Mouse (Mus musculus) liver, embryonic 14.5 days (tissue): ENCODE results near the gene Cdv3. TPM values are rescaled to one million over a fixed set of nuclear protein-coding genes. Genes with fewer than 3 reads are reported as not detected.

Experiments used
- ATAC-seq: fragments of 200-750 bp; cut with Nextera tagmentation; 2 replicates; pipeline ENCODE4 v1.8.0; 2017; ENCODE audit warnings: moderate number of reproducible peaks, mild to moderate bottlenecking, moderate library complexity; ENCODE audit not compliant: insufficient read depth
- DNase-seq, 3 experiments: peaks; one replicate each; pipeline ENCODE4 v3.0.0-alpha.2; 2012 to 2013; ENCODE audit warnings: low read depth in 3 of 3, low spot score in 3 of 3
- H3K27ac ChIP-seq: fragments of 300-500 bp; sonication (generic); 2 replicates; pipeline ENCODE4 v1.5.1; 2014; ENCODE audit warnings: moderate library complexity, mild to moderate bottlenecking, control low read depth, inconsistent platforms
- H3K27me3 ChIP-seq: fragments of 300-500 bp; sonication (generic); 2 replicates; pipeline ENCODE4 v1.6.1; 2014; ENCODE audit warnings: mild to moderate bottlenecking, low read length, moderate library complexity; ENCODE audit not compliant: control insufficient read depth, insufficient read depth
- H3K36me3 ChIP-seq: fragments of 300-500 bp; sonication (generic); replicated peaks from 2 replicates; pipeline ENCODE4 v1.6.1; 2014; ENCODE audit warnings: low read depth; ENCODE audit not compliant: control insufficient read depth, insufficient read depth
- H3K4me1 ChIP-seq, 2 experiments: fragments of 200-500 bp in 1 of 2; fragments of 300-500 bp in 1 of 2; sonication (generic) in 1 of 2; replicated peaks; 2 replicates each; pipeline ENCODE4 v1.6.1; 2012 to 2014; ENCODE audit warnings: antibody characterized with exemption in 1 of 2, inconsistent platforms in 1 of 2, low read length in 1 of 2; ENCODE audit not compliant: control insufficient read depth in 2 of 2, insufficient read depth in 2 of 2
- H3K4me2 ChIP-seq: fragments of 300-500 bp; sonication (generic); 2 replicates; pipeline ENCODE4 v1.6.1; 2014; ENCODE audit warnings: low read depth, mild to moderate bottlenecking, control low read depth, moderate library complexity
- H3K4me3 ChIP-seq, 2 experiments: fragments of 200-500 bp in 1 of 2; fragments of 300-500 bp in 1 of 2; sonication (generic) in 1 of 2; 2 replicates each; pipeline ENCODE4 v1.5.1; 2012 to 2014; ENCODE audit warnings: low read depth in 2 of 2, low read length in 2 of 2, mild to moderate bottlenecking in 2 of 2, control low read depth in 1 of 2, inconsistent platforms in 1 of 2, moderate library complexity in 1 of 2; ENCODE audit not compliant: insufficient read depth in 1 of 2
- H3K9ac ChIP-seq: fragments of 300-500 bp; sonication (generic); replicated peaks from 2 replicates; pipeline ENCODE4 v1.6.1; 2014; ENCODE audit warnings: mild to moderate bottlenecking, control low read depth, moderate library complexity
- H3K9me3 ChIP-seq: fragments of 300-500 bp; sonication (generic); 2 replicates; pipeline ENCODE4 v1.6.1; 2016; ENCODE audit warnings: low read length, mixed read lengths; ENCODE audit not compliant: control insufficient read depth
- CTCF ChIP-seq: IDR thresholded peaks from 2 replicates; pipeline ENCODE4 v1.5.1; 2016; ENCODE audit warnings: antibody characterized with exemption, low read depth, control low read depth
- EP300 ChIP-seq: IDR thresholded peaks from 2 replicates; pipeline ENCODE4 v1.6.1; 2016; ENCODE audit warnings: antibody characterized with exemption, low read depth
- WGBS: fragments of 180-500 bp; shearing (Covaris S2); extraction: QIAGEN DNeasy Blood & Tissue Kit; methylation state at CpG from one replicate; pipeline ENCODE4 v1.1.7; 2014; ENCODE audit not compliant: insufficient replicate concordance; 5-methylcytosine and 5-hydroxymethylcytosine counted together
- polyA plus RNA-seq, 2 experiments: library from polyadenylated mRNA; depleted of rRNA in 1 of 2; stranded (reverse) in 1 of 2; unstranded in 1 of 2; fragments of >200 nt; fragmentation: Nextera tagmentation in 1 of 2; extraction: Ambion mirVana in 1 of 2; gene quantifications; 2 replicates each; pipeline versions ENCODE4 v1.2.1 to v1.2.3; 2012 to 2014

Cdv3 gene
- polyA plus RNA-seq (2012; rRNA removed) (20.8 and 32.0 TPM in 2 replicates), polyA plus RNA-seq (2014; fragmentation: Nextera tagmentation; extraction: Ambion mirVana) (41.8 and 42.3 TPM in 2 replicates)

GRCm38 (mm10) chr9:103365290-103366247 is at the start of gene Cdv3:
Gene Cdv3, minus strand, starts transcription at chr9:103365840.
- Histone ChIP-seq H3K27ac (peak within 1 kb of the TSS; percentile 91), H3K9me3 (no peaks in the 10 kb centered on the region), H3K27me3 (no peaks in the 10 kb centered on the region), H3K36me3 (peaks cover 13% of the 10 kb centered on the region), H3K4me1 (peaks cover 7 to 17% of the 10 kb centered on the region in 2 experiments), H3K4me3 (peak within 1 kb of the TSS; percentile 88 to 95), H3K4me2 (peak within 1 kb of the TSS; percentile 95), H3K9ac (peak within 1 kb of the TSS; percentile 98)
- DNase-seq (peak; percentile 100), ATAC-seq (peak; percentile 94)
- WGBS: 3% methylated on average over 93 of the region's 95 CpGs
- TF ChIP-seq EP300 (no peak), CTCF (peak; percentile 44; the same call in 1 of the 2 replicates)

GRCm38 (mm10) chr9:103413457-103413856 is 47.8 kb upstream of the Cdv3 start:
- 64% methylated on average over 9 of the region's 9 CpGs for WGBS
- Histone ChIP-seq H3K4me2 (no peak overlapping the region), H3K27ac (no peak overlapping the region), H3K9me3 (no peaks in the 10 kb centered on the region), H3K36me3 (no peaks in the 10 kb centered on the region), H3K27me3 (no peaks in the 10 kb centered on the region), H3K4me1 (no peaks in the 10 kb centered on the region), H3K9ac (no peak overlapping the region), H3K4me3 (no peak overlapping the region)
- DNase-seq (no peak), ATAC-seq (no peak)
- TF ChIP-seq CTCF (no peak), EP300 (no peak)

GRCm38 (mm10) chr9:103409119-103409518 is 43.5 kb upstream of the Cdv3 start:
- WGBS: 56% methylated on average over 2 of the region's 2 CpGs
- Histone ChIP-seq H3K27me3 (no peaks in the 10 kb centered on the region), H3K9ac (no peak overlapping the region), H3K9me3 (no peaks in the 10 kb centered on the region), H3K36me3 (no peaks in the 10 kb centered on the region), H3K4me1 (no peaks in the 10 kb centered on the region), H3K4me3 (no peak overlapping the region), H3K27ac (no peak overlapping the region), H3K4me2 (no peak overlapping the region)
- TF ChIP-seq CTCF: no peak
- TF ChIP-seq EP300: no peak
- ATAC-seq (no peak), DNase-seq (no peak)

- TF ChIP-seq CTCF (no peak), EP300 (no peak)
- whole genome bisulfite sequencing: 55% methylated on average over 4 of the region's 4 CpGs
- Histone ChIP-seq H3K9ac (no peak overlapping the region), H3K36me3 (no peaks in the 10 kb centered on the region), H3K27me3 (no peaks in the 10 kb centered on the region), H3K9me3 (no peaks in the 10 kb centered on the region), H3K4me1 (no peaks in the 10 kb centered on the region), H3K27ac (no peak overlapping the region), H3K4me3 (no peak overlapping the region), H3K4me2 (no peak overlapping the region)
- ATAC-seq (no peak), DNase-seq (no peak)
Observed at GRCm38 (mm10) chr9:103408136-103408777, 42.6 kb upstream of the Cdv3 start.

GRCm38 (mm10) chr9:103403331-103403973 is 37.8 kb upstream of the Cdv3 start:
- Histone ChIP-seq H3K4me1 (no peaks in the 10 kb centered on the region), H3K9ac (no peak overlapping the region), H3K27me3 (no peaks in the 10 kb centered on the region), H3K4me3 (no peak overlapping the region), H3K27ac (no peak overlapping the region), H3K36me3 (no peaks in the 10 kb centered on the region), H3K4me2 (no peak overlapping the region), H3K9me3 (no peaks in the 10 kb centered on the region)
- DNase-seq (no peak), ATAC-seq (no peak)
- WGBS: 58% methylated on average over 4 of the region's 4 CpGs
- TF ChIP-seq EP300 (no peak), CTCF (no peak)
